Mouse (Mus musculus): ENCODE results near the gene Kcnj6. TPM values are rescaled to one million over a fixed set of nuclear protein-coding genes. Genes with fewer than 3 reads are reported as not detected.

Kcnj6 gene
- polyA plus RNA-seq, 1 experiment from 2014 or later: 3.3 TPM

DNA sequence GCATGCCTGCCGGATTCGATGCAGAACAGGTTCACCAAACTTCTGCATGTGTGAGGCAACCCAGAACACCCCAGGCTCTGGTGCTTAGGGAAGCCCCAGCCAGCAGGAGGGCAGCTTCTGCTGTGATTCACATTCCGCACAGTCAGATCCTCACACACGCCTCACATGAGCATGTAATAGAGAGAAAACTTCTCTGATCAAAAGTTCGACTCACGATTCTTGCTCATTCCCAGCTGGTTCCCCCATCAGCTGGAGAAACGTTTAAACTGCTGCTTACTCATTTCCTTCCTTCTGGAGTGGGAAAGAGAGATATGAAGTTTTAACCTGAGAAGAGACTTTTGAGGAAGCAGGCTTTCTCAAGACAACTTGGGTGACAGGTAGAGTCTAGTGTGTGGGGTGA is 204.5 kb downstream of the Kcnj6 start:
- H3K4me3 ChIP-seq (replicated peaks; ENCODE audit: low read depth, low read length): no peak overlapping the region
- ATAC-seq (ENCODE audit: low FRiP score, low TSS enrichment): no peak
- no peaks in the 10 kb centered on the region for H3K9me3 ChIP-seq (ENCODE audit: control insufficient read depth, low read length)
- H3K27me3 ChIP-seq (ENCODE audit: control insufficient read depth, insufficient read depth, low read length): no peaks in the 10 kb centered on the region
- H3K36me3 ChIP-seq (ENCODE audit: control insufficient read depth, insufficient read depth, low read length): no peaks in the 10 kb centered on the region
- no peak overlapping the region for H3K9ac ChIP-seq (replicated peaks; ENCODE audit: low read length)
- no peak for DNase-seq
- no peak overlapping the region for H3K4me2 ChIP-seq (ENCODE audit: low read length)
- H3K27ac ChIP-seq (replicated peaks; ENCODE audit: low read depth, low read length): no peak overlapping the region
- 85% methylated on average over 7 of the region's 7 CpGs for WGBS
- no peaks in the 10 kb centered on the region for H3K4me1 ChIP-seq (ENCODE audit: control insufficient read depth, insufficient read depth, low read length)

DNA sequence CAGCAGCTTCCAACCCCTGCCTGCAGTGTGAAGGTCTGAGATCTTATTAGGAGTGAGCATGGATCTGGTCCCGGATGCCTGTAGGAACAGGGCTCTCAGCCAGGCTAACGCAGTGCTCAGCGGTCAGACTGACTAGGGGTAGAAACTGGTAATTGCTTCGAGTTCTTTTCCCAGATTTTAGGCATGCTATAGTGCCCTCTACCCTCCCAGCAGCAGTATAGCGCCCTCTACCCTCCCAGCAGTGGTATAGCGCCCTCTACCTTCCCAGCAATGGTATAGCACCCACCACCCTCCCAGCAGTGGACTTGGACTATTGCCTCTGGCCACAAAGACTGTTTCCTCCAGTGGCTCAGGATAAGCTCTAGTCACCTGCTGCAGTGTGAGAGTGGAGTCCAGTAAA is 207.5 kb downstream of the Kcnj6 start:
- H3K4me2 ChIP-seq (ENCODE audit: low read length): no peak overlapping the region
- H3K27ac ChIP-seq (replicated peaks; ENCODE audit: low read depth, low read length): no peak overlapping the region
- no peak overlapping the region for H3K9ac ChIP-seq (replicated peaks; ENCODE audit: low read length)
- no peak for ATAC-seq (ENCODE audit: low FRiP score, low TSS enrichment)
- no peaks in the 10 kb centered on the region for H3K9me3 ChIP-seq (ENCODE audit: control insufficient read depth, low read length)
- no peaks in the 10 kb centered on the region for H3K36me3 ChIP-seq (ENCODE audit: control insufficient read depth, insufficient read depth, low read length)
- 23% methylated on average over 6 of the region's 6 CpGs for WGBS
- no peaks in the 10 kb centered on the region for H3K4me1 ChIP-seq (ENCODE audit: control insufficient read depth, insufficient read depth, low read length)
- no peak overlapping the region for H3K4me3 ChIP-seq (replicated peaks; ENCODE audit: low read depth, low read length)
- no peak for DNase-seq
- H3K27me3 ChIP-seq (ENCODE audit: control insufficient read depth, insufficient read depth, low read length): no peaks in the 10 kb centered on the region

DNA sequence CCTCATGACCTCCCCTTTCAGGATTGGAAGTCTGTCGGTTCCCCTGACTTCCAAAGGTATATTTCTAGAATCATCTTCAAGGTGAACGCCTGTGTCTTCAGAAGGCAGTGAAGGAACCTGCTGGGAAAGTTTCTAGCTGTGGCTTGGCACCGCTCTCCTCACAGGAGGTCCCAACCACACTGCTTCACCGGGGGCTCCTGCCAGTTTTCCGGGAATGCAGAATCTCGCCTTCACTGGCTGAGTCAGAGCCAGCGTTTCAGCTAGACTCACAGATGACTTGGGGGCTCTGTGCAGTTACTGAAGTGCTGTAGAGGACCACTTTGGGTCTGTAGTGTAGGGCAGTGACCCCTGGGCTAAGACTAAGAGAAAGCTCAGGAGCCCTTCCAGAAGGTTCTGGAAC is 208.8 kb downstream of the Kcnj6 start:
- ATAC-seq (ENCODE audit: low FRiP score, low TSS enrichment): no peak
- H3K27ac ChIP-seq (replicated peaks; ENCODE audit: low read depth, low read length): no peak overlapping the region
- no peaks in the 10 kb centered on the region for H3K9me3 ChIP-seq (ENCODE audit: control insufficient read depth, low read length)
- H3K9ac ChIP-seq (replicated peaks; ENCODE audit: low read length): no peak overlapping the region
- no peaks in the 10 kb centered on the region for H3K4me1 ChIP-seq (ENCODE audit: control insufficient read depth, insufficient read depth, low read length)
- H3K27me3 ChIP-seq (ENCODE audit: control insufficient read depth, insufficient read depth, low read length): no peaks in the 10 kb centered on the region
- no peak overlapping the region for H3K4me2 ChIP-seq (ENCODE audit: low read length)
- no peak for DNase-seq
- 90% methylated on average over 7 of the region's 7 CpGs for WGBS
- H3K36me3 ChIP-seq (ENCODE audit: control insufficient read depth, insufficient read depth, low read length): no peaks in the 10 kb centered on the region
- no peak overlapping the region for H3K4me3 ChIP-seq (replicated peaks; ENCODE audit: low read depth, low read length)

DNA sequence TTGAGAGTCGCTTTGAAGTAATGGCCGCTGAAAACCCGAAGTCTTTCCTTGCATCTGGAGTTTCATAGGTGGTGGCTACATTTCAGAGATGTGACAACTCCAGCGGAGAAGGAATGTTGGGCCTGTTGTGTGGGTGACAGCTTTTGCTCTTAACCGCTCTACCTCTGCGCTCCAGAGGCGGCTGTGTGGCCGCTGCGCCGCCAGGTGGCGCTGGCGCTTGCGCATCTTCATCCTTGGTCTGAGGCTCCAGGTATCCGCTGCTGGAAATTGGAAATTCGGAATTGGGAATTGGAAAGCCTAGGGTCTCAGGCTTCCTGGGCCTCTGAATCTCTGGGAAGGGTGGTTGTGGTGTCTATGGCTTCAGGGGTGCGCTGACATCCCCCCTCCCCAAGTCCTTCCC is 209.3 kb downstream of the Kcnj6 start:
- Histone ChIP-seq H3K4me1 (ENCODE audit: control insufficient read depth, insufficient read depth, low read length) (no peaks in the 10 kb centered on the region), H3K4me3 (replicated peaks; ENCODE audit: low read depth, low read length) (no peak overlapping the region), H3K9ac (replicated peaks; ENCODE audit: low read length) (no peak overlapping the region), H3K4me2 (ENCODE audit: low read length) (no peak overlapping the region), H3K36me3 (ENCODE audit: control insufficient read depth, insufficient read depth, low read length) (no peaks in the 10 kb centered on the region), H3K27ac (replicated peaks; ENCODE audit: low read depth, low read length) (no peak overlapping the region), H3K27me3 (ENCODE audit: control insufficient read depth, insufficient read depth, low read length) (no peaks in the 10 kb centered on the region), H3K9me3 (ENCODE audit: control insufficient read depth, low read length) (no peaks in the 10 kb centered on the region)
- ATAC-seq (ENCODE audit: low FRiP score, low TSS enrichment): no peak
- peak; percentile 91 for DNase-seq
- 6% methylated on average over 16 of the region's 16 CpGs for WGBS

DNA sequence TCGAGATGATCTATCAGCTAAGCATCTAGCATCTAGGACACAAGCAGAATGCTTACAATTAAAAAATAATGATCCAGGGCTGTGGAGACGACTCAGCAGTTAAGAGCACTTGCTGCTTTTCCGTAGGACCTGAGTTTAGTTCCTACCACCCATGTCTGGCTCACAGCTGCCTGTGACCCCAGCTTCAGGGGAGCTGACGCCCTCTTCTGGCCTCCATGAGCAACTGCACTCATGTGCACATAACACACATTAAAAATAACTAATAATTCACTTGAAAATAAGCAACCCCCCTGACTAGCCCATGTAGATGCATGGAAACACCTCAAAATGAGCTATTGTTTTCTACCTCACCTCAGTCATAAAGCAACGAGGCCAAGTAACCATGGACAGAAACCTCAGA is 211.6 kb downstream of the Kcnj6 start:
- DNase-seq (no peak), ATAC-seq (ENCODE audit: low FRiP score, low TSS enrichment) (no peak)
- no peaks in the 10 kb centered on the region for H3K36me3 ChIP-seq (ENCODE audit: control insufficient read depth, insufficient read depth, low read length)
- 0 out of 2 replicates have a peak, but pooled peaks cover 3% of the 10 kb centered on the region for H3K4me1 ChIP-seq (ENCODE audit: control insufficient read depth, insufficient read depth, low read length)
- no peaks in the 10 kb centered on the region for H3K27me3 ChIP-seq (ENCODE audit: control insufficient read depth, insufficient read depth, low read length)
- no peaks in the 10 kb centered on the region for H3K9me3 ChIP-seq (ENCODE audit: control insufficient read depth, low read length)
- 87% methylated on average over 5 of the region's 5 CpGs for WGBS
- H3K4me2 ChIP-seq (ENCODE audit: low read length): no peak overlapping the region
- H3K9ac ChIP-seq (replicated peaks; ENCODE audit: low read length): no peak overlapping the region
- no peak overlapping the region for H3K27ac ChIP-seq (replicated peaks; ENCODE audit: low read depth, low read length)
- H3K4me3 ChIP-seq (replicated peaks; ENCODE audit: low read depth, low read length): no peak overlapping the region

DNA sequence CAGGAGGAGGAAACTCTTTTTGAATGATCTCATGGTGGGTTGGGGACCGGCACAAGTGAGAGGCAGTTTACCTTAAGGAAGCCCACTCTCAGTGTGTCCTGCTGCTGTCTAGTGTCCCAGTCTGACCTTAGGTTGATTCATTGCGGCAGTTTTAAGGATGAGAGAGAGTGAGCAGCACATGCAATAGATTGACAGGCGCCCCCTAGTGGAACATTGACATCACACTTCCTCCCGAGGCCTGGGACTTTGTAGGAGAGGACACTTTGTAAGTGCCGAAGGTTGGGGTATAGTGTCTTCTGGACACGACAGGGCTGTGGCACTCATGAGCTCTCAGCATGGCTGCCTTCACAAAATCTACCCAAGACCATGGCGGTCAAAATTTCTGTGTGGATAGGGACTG is 213.8 kb downstream of the Kcnj6 start:
- Histone ChIP-seq H3K27me3 (ENCODE audit: control insufficient read depth, insufficient read depth, low read length) (no peaks in the 10 kb centered on the region), H3K9me3 (ENCODE audit: control insufficient read depth, low read length) (0 out of 2 replicates have a peak, but pooled peaks cover 2% of the 10 kb centered on the region), H3K36me3 (ENCODE audit: control insufficient read depth, insufficient read depth, low read length) (no peaks in the 10 kb centered on the region), H3K4me1 (ENCODE audit: control insufficient read depth, insufficient read depth, low read length) (0 out of 2 replicates have a peak, but pooled peaks cover 3% of the 10 kb centered on the region), H3K9ac (replicated peaks; ENCODE audit: low read length) (no peak overlapping the region), H3K4me2 (ENCODE audit: low read length) (no peak overlapping the region), H3K27ac (replicated peaks; ENCODE audit: low read depth, low read length) (no peak overlapping the region), H3K4me3 (replicated peaks; ENCODE audit: low read depth, low read length) (no peak overlapping the region)
- no peak for DNase-seq
- WGBS: 69% methylated on average over 7 of the region's 7 CpGs
- no peak for ATAC-seq (ENCODE audit: low FRiP score, low TSS enrichment)

DNA sequence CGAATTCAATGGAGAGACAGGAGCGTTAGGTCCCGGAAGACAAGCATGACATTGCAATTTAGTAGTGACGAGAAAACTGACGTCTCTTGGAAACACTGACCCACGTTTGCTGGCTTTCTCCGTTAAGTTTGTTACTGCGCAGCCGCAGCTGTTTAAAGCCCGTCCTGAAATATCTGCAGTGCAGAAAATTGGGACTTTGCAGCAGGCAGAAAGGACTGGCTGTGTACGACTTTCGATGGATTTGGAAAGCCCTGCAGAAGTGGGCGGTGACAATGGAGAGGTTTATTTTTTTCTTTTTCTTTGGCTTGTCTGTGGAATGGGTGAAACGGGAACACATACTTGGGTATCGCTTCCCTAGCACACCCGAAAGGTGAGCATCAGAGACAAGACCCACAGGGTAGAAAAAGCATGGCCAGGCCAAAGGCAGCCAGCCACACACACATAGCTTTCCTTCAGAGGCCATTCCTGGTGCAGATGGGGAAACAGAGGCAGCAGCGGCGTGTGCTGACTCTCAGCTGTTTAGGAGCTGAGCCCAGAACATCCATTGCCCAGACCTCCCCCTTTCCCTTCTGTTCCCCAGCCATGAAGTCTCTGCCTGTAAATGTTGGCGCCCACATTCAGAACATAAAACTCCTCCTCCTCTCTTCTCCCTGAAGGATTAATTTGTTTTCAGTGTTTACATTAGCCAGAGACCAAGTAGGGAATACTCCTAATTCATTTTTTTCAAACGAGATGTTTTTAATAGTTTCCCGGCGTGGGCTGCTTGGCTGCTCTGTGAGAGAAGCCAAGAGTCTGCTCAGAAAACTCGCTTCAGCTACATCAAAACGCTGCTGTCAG is 215.2 kb downstream of the Kcnj6 start:
- ATAC-seq (ENCODE audit: low FRiP score, low TSS enrichment) (no peak), DNase-seq (peak; percentile 64)
- Histone ChIP-seq H3K9ac (replicated peaks; ENCODE audit: low read length) (no peak overlapping the region), H3K36me3 (ENCODE audit: control insufficient read depth, insufficient read depth, low read length) (no peaks in the 10 kb centered on the region), H3K4me3 (replicated peaks; ENCODE audit: low read depth, low read length) (no peak overlapping the region), H3K27ac (replicated peaks; ENCODE audit: low read depth, low read length) (no peak overlapping the region), H3K4me1 (ENCODE audit: control insufficient read depth, insufficient read depth, low read length) (0 out of 2 replicates have a peak, but pooled peaks cover 3% of the 10 kb centered on the region), H3K4me2 (ENCODE audit: low read length) (peak overlapping the region; percentile 45), H3K27me3 (ENCODE audit: control insufficient read depth, insufficient read depth, low read length) (no peaks in the 10 kb centered on the region), H3K9me3 (ENCODE audit: control insufficient read depth, low read length) (0 out of 2 replicates have a peak, but pooled peaks cover 4% of the 10 kb centered on the region)
- 59% methylated on average over 24 of the region's 24 CpGs for WGBS

DNA sequence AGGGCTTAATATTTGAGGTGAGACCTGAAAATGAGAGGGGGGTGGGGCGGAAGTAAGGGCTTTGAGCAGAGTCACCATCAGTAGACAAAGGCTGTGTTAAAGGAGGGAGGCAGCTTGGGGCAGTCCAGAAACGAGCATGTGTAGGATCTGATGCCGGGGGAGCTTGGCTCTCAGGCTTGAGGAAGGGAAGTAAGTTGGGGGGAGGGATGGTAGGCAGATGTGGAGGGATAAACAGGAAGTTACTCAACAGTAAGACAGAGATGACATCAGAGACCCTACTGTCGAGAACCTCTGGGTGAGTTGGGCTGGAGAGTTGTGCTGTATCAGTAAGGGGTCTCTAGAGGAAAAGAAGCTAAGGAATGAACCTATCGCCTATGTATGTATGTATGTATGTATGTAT is 223.6 kb downstream of the Kcnj6 start:
- no peaks in the 10 kb centered on the region for H3K4me1 ChIP-seq (ENCODE audit: control insufficient read depth, insufficient read depth, low read length)
- ATAC-seq (ENCODE audit: low FRiP score, low TSS enrichment): no peak
- no peak overlapping the region for H3K4me3 ChIP-seq (replicated peaks; ENCODE audit: low read depth, low read length)
- no peak overlapping the region for H3K9ac ChIP-seq (replicated peaks; ENCODE audit: low read length)
- H3K4me2 ChIP-seq (ENCODE audit: low read length): no peak overlapping the region
- H3K27ac ChIP-seq (replicated peaks; ENCODE audit: low read depth, low read length): no peak overlapping the region
- H3K36me3 ChIP-seq (ENCODE audit: control insufficient read depth, insufficient read depth, low read length): no peaks in the 10 kb centered on the region
- no peak for DNase-seq
- H3K9me3 ChIP-seq (ENCODE audit: control insufficient read depth, low read length): 0 out of 2 replicates have a peak, but pooled peaks cover 4% of the 10 kb centered on the region
- WGBS: 91% methylated on average over 5 of the region's 5 CpGs
- H3K27me3 ChIP-seq (ENCODE audit: control insufficient read depth, insufficient read depth, low read length): no peaks in the 10 kb centered on the region

DNA sequence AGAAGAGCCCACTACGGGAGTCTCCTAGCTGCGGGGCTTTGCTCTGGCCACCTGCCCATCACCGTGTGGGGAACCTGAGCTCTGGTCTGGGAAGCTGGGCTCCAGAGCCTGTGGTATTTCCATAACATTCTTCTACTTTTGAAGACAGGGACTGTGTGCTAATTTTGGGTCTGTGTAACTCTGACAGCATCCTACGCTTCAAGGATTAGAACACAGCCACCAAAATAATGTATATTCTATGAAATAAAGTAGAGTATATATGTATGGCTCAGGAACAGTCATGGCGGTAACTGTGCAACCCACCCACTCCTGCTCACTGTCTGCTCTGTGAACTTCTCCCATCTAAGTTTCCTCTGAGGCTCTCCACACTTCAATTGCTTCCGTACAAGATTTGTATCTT is 229.9 kb downstream of the Kcnj6 start:
- H3K36me3 ChIP-seq (ENCODE audit: control insufficient read depth, insufficient read depth, low read length): no peaks in the 10 kb centered on the region
- 91% methylated on average over 6 of the region's 6 CpGs for WGBS
- no peaks in the 10 kb centered on the region for H3K4me1 ChIP-seq (ENCODE audit: control insufficient read depth, insufficient read depth, low read length)
- no peak overlapping the region for H3K27ac ChIP-seq (replicated peaks; ENCODE audit: low read depth, low read length)
- ATAC-seq (ENCODE audit: low FRiP score, low TSS enrichment) (no peak), DNase-seq (no peak)
- H3K4me3 ChIP-seq (replicated peaks; ENCODE audit: low read depth, low read length): no peak overlapping the region
- no peak overlapping the region for H3K4me2 ChIP-seq (ENCODE audit: low read length)
- no peaks in the 10 kb centered on the region for H3K27me3 ChIP-seq (ENCODE audit: control insufficient read depth, insufficient read depth, low read length)
- H3K9me3 ChIP-seq (ENCODE audit: control insufficient read depth, low read length): no peaks in the 10 kb centered on the region
- H3K9ac ChIP-seq (replicated peaks; ENCODE audit: low read length): no peak overlapping the region

Data from midbrain, embryonic 14.5 days (tissue).